Mouse (Mus musculus) embryonic stem cell, embryonic (primary cell): ENCODE results near the gene Iqcf4.
"Not testable (repeated sequence)": the region's sequence is repeated elsewhere in the genome, so short reads cannot be mapped to it uniquely, and the experiment has no call there.

Experiments used
- CTCF ChIA-PET, 4 experiments: fragments of 300-600 bp in 2 of 4; fragments of 350-600 bp in 2 of 4; sonication (Branson Sonifier 250); formaldehyde crosslinking; loops; one replicate each; lab custom pipeline; 2022; ENCODE audit warnings: inconsistent platforms in 2 of 4; lab: Charles Lee
- POLR2A ChIA-PET, 4 experiments: fragments of 300-600 bp in 2 of 4; fragments of 350-600 bp in 2 of 4; sonication (Branson Sonifier 250); formaldehyde crosslinking; loops; one replicate each; lab custom pipeline; 2022; ENCODE audit warnings: antibody characterized with exemption in 4 of 4, inconsistent platforms in 1 of 4; lab: Charles Lee

The Iqcf4 gene

DNA sequence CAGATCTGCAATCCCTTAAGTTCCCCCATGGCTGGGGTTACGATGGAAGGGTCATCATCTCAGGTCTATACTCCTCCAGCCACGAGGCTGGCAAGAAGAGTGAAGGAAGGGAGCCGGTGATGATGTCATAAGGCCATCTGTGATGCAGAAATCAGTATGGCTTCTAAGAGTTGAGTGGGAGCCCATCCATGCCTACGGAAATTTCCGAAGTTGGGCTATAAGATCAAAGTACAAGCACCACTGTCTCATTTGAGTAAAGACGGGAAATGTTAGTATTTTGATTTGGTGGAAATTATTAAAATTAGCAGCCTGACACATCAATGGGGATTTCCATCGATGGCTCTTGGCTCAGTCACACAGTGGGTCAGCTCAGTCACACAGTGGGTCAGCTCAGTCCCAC, at the start of gene Iqcf4:
Gene Iqcf4, minus strand, starts transcription at position 101 of the 400 bp plus-strand sequence.
- ChIA-PET CTCF (no interaction called here), POLR2A (interaction anchor here in 1 of 4 experiments (0.9 kb wide), 1 partner anchor 80 kb away, joined by 3 read pairs; no protein-coding TSS in a partner anchor)

DNA sequence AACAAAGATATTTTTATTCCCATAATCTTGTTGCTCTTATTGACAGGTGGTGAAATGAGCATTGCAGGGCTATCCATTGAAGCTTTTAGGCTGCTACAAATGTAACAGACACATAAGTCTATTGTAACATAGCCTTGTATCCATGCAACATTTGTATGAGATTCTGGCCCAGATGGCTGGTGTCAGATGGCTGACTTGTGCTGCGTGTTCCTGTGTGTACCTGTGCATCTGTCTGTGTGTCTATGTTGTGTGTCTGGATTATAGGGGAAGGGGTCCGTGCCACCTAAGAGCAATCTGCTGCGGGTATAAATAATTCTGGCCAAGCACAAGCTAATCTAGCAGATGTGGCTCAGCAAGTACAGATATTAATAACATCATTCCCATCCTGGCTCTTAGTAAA, 46.7 kb upstream of the Iqcf4 start:
- CTCF ChIA-PET, result interaction anchor here in 1 of 4 experiments (3.5 kb wide), 1 partner anchor 26 kb away, joined by 9 read pairs; no protein-coding TSS in a partner anchor
- POLR2A ChIA-PET, result interaction anchor here in 2 of 4 experiments (0.8 to 1.1 kb wide), 3 partner anchors 9 to 183 kb away, joined by 3 read pairs; partner anchors contain the start of gene Iqcf6 (in 1 of the 2)

DNA sequence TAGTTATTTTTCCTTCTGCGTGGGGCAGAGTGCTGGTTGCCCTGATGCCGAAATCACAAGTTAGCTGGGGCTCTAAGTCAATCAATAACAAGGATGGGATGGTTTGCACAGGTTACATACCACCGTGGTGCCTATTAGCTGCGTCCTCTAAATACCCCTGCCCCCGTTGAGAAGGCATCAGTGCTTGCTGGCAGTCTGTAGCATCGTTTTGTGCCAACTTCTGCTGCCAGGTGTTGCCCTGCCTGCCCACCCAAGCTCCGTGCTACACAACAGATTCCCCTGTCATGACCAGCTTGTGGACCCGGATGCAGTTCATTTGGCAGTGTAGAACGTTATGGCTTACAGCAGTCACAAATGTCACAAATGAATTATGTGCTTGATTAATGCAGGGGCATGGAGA, 45.5 kb upstream of the Iqcf4 start:
- ChIA-PET POLR2A (interaction anchor here in 1 of 4 experiments (1.0 to 1.4 kb wide), 2 partner anchors 9 to 275 kb away, joined by 3 to 4 read pairs; partner anchors contain the start of gene Manf), CTCF (interaction anchor here in 2 of 4 experiments (1.0 to 3.5 kb wide), 3 partner anchors 9 to 27 kb away, joined by 3 to 9 read pairs (median 9); no protein-coding TSS in a partner anchor)

DNA sequence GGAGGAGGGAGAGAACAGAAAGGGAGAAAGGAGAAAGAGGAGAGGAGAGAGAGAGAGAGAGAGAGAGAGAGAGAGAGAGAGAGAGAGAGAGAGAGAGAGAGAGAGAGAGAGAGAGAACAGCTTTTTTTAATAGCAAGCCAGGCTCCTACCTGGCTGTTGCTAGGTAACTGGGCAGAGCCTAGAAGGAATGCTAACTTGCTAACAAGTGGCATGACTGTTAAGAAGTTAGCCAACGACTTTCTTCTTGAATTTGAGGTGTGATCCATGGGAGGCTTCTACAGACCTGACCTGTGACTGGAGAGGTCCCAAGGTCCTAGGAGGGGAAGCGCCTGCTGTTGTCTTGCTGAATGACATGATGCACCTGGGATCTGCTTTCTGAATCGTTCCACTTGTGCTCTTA, 43.8 kb upstream of the Iqcf4 start:
- ChIA-PET CTCF (interaction anchor here in 2 of 4 experiments (0.6 to 0.9 kb wide), 2 partner anchors 10 to 112 kb away, joined by 3 to 6 read pairs; no protein-coding TSS in a partner anchor), POLR2A (interaction anchor here in 2 of 4 experiments (0.8 to 1.1 kb wide), 2 partner anchors 19 to 23 kb away, joined by 3 read pairs; no protein-coding TSS in a partner anchor)

DNA sequence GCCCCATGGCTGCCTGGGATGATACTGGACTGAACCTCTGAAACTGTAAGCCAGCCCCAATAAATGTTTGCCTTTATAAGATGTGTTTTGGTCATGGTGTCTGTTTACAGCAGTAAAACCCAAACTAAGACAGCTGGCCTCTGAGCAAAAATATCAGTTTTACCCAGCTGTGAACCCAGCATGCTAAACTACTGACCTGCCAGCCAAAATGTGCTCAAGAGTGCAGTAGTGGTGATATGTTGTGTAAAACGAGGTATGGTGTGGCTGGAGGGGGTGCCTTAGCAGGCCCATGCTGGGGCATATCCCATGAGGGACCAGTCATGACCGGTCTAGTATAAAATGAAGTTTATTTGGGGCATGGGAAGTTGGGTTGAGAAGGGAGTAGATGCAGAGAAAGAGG, 43.2 kb upstream of the Iqcf4 start:
- ChIA-PET CTCF (interaction anchor here in 2 of 4 experiments (0.5 to 1.9 kb wide), 5 partner anchors 14 to 452 kb away, joined by 3 to 5 read pairs (median 3); no protein-coding TSS in a partner anchor), POLR2A (interaction anchor here in 2 of 4 experiments (1.0 to 1.4 kb wide), 4 partner anchors 21 to 278 kb away, joined by 3 to 5 read pairs (median 4); partner anchors contain the start of gene Manf (in 1 of the 2))

DNA sequence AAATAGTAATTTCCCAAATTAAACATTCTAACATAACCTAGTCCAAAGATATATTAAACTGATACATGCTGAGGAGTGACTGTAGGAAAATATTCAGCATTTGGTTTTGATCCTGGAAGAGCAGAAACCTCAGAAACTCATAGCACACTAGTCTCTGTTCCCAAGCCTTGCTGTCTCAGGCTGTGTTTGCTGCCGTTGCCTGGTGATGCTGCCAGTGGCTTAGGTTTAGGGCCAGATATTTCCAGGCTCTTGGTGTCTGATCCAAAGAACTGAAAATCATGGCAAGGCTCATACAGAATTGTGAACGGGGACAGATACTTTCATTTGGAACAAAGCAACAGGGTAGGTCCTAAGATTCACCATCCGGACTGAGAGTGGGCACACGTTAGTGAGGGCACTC, 39.9 kb upstream of the Iqcf4 start:
- ChIA-PET POLR2A (no interaction called here), CTCF (interaction anchor here in 1 of 4 experiments (0.6 kb wide), 1 partner anchor 15 kb away, joined by 8 read pairs; no protein-coding TSS in a partner anchor)

DNA sequence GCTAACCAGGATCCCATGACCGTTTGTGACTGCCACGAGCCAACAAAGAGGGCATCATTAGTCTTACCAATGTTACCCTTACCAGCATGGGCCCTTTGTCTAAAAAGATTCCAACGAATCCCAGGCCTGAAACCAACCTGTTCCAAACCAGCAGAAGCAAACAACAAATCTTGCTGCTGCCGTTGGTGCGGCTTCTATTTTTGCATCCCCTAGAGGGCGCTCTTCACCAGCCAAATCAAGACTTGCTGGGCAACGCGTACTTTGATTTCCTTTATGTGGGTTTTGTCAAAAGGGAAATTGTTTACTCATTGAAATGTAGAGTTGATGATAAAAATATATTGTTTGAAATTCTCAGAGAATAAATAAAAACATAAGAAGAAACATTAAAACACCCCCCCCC, 29.8 kb upstream of the Iqcf4 start:
- CTCF ChIA-PET, result interaction anchor here in 3 of 4 experiments (0.6 to 4.5 kb wide), 5 partner anchors 12 to 1104 kb away, joined by 5 to 57 read pairs (median 17); no protein-coding TSS in a partner anchor
- POLR2A ChIA-PET, result interaction anchor here in 1 of 4 experiments (1.2 kb wide), 1 partner anchor 39 kb away, joined by 3 read pairs; the partner anchor contains the start of gene Iqcf3

DNA sequence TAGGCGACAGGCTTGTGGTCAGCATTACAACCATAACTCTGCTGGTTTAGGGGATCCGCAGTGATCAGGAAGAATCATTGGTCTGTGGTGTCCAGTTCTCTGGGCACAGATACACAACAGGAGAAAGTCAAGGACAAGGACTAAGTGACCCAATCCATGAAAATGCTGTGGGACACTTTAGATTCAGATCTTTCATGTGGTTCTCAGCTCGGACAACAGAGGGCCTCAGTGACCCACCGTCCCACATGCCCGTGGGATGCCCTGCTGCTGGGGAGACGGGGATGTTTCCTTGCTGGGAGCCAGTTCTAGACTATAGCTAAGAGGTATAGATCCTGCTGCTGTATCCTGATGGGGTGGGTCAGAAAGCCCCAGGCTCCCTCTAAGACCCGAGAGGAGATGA, 27.7 kb upstream of the Iqcf4 start:
- POLR2A ChIA-PET, result interaction anchor here in 2 of 4 experiments (0.7 to 1.6 kb wide), 4 partner anchors 18 to 293 kb away, joined by 3 to 8 read pairs (median 5); partner anchors contain the start of gene Manf (in 1 of the 2)
- CTCF ChIA-PET, result interaction anchor here (0.6 to 4.5 kb wide), 21 partner anchors 9 to 1101 kb away, joined by 3 to 57 read pairs (median 4); partner anchors contain the start of gene Grm2 (in 2 of the 4)

DNA sequence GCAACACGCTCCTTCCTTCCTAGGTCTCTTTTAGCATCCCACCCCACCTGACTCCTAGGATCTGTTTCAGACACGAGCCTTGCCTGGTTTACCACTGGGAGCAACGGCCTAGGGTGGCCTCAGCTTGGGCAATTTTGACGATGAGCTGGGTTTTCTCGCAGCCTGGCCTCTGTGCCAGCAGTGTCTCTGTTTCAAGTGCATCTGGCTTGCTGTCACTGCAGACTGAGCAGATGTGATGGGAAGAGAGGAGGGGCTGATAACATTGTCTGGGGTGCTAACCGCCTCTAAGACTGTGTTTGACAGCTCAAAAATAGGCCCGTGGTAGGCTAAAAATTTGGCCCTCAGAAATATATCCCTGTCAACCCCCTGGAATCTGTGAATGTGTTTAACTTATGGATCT, 25.0 kb upstream of the Iqcf4 start:
- POLR2A ChIA-PET, result no interaction called here

DNA sequence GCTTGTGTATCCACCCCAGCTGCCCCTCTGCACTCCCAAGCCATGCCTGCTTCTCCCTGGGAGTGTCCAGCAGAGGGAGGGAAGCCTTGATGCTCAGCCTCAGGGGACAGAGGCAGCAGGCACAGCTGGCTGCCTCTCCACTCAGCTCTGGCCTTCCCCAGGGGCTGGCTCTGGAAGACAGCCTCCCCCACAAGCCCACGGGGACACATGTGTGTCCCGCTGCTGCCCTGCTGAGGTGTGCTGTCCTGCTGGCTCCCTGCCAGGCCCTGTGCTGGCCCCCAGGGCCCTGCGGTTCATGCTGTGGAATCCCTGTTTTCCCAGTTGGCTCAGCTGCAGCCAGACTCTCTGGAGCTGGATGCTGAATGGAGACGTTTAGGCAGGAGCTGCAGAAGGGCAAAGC, 24.6 kb upstream of the Iqcf4 start:
- POLR2A ChIA-PET, result not testable (repeated sequence)
- CTCF ChIA-PET, result interaction anchor here in 3 of 4 experiments (0.8 to 3.3 kb wide), 6 partner anchors 11 to 64 kb away, joined by 3 to 12 read pairs (median 4); no protein-coding TSS in a partner anchor

More for the DNA sequence above, 25.0 kb upstream of the Iqcf4 start:
- CTCF ChIA-PET, result interaction anchor here in 2 of 4 experiments (0.9 to 3.3 kb wide), 3 partner anchors 11 to 47 kb away, joined by 3 to 12 read pairs (median 10); no protein-coding TSS in a partner anchor

DNA sequence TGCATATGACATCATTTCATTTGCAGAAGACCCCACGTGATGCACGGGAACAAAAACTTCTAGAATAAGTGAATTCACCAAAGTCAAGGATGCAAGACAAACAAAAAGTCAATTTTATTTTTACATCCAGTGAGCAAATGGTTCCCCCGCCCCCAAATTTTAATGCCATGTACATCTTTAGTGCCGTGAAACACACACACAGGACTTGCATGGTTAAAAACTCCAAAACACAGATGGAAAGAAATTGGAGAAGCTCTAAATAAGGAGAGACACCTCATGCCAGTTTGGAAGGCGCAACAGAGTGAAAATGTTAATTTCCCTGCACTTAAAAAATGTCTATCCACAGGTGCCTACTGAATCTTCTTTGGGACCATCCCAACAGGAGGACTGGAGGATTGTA, 21.4 kb upstream of the Iqcf4 start:
- ChIA-PET CTCF (no interaction called here), POLR2A (interaction anchor here in 1 of 4 experiments (1.0 kb wide), 1 partner anchor 20 kb away, joined by 3 read pairs; no protein-coding TSS in a partner anchor)

DNA sequence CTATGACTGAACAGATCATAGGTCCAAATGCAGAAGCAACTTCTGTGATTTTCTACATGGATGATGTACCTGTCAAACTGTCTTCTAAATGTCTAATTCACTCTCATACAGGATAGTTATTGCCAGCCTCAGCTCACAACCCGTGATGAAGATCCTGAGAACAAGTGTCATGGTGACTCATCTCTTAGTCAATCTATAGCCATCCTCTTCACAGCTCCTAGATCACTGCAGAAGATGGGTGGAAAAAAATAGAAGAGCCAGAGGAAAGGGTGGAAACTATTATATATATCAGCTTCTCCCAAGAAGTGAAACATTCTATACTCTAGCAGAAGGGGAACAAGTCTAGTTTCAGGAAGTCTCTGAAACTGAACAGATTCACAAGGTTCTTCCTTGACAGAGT, 11.8 kb upstream of the Iqcf4 start:
- POLR2A ChIA-PET, result interaction anchor here in 2 of 4 experiments (1.6 to 1.8 kb wide), 2 partner anchors 30 to 61 kb away, joined by 5 to 7 read pairs; no protein-coding TSS in a partner anchor
- CTCF ChIA-PET, result no interaction called here

DNA sequence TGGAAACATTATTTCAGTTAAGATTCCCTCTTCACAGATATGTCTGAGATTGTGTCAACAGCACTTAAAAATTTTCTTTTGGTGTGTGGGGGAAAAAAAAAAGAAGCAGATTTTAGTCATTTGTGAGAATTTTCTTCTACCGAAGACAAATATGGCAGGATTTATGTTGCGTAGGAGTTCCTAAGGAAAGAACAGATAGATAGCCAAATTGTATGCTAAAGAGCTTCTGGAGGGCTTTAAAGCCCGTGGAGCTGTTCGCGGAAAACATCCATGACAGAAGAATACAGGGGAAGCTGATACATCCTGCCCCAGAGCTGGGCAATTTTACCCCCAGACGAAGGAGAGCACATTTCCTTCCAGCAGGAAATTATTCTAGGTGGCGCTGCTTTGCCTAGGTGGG, 9.2 kb upstream of the Iqcf4 start:
- POLR2A ChIA-PET, result interaction anchor here in 2 of 4 experiments (1.7 to 2.5 kb wide), 3 partner anchors 14 to 103 kb away, joined by 3 to 20 read pairs (median 10); partner anchors contain the start of gene Parp3 (in 1 of the 2)
- CTCF ChIA-PET, result interaction anchor here (0.7 to 2.5 kb wide), 4 partner anchors 11 to 76 kb away, joined by 3 to 21 read pairs (median 4); no protein-coding TSS in a partner anchor

DNA sequence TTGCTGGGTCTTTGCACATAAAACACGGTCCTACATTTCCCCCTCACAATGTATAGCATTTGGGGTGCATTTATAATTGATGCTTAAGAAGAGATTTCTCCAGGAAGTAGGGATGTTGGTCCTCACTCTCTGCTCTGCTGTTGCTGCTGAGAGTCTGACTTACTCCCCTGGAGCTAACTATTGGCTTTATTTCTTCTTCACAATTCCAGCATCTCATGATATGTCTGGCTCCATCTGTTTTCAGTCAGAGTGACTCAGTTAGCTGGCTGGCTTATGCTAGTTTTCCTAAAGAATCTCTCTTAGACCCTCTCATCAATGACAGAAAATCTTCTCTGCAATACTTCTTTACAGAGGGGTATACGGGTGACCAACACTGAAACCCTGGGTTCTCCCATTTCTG, 5.3 kb upstream of the Iqcf4 start:
- ChIA-PET CTCF (interaction anchor here in 1 of 4 experiments (0.6 kb wide), 1 partner anchor 1965 kb away, joined by 3 read pairs; no protein-coding TSS in a partner anchor), POLR2A (no interaction called here)

DNA sequence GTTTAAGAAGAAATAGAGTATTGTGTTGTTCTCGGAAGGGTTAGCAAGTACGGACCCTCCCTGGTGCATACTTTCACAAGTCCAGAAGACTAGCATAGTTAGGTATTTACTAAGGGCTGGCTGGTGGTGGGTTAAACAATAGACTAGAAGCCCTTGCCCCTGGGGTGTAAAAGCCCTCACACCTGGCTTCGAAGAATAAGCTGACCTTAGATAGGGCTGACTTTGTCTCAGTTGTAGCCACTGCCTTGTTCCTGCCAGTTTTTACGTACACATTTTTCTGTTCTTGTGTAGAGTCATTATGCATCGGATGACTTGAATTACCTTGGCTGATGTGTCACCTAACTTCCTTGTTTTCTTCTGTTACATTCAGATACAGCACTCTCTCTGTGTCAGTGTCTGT, 2.6 kb upstream of the Iqcf4 start:
- ChIA-PET POLR2A (interaction anchor here in 1 of 4 experiments (0.6 kb wide), 1 partner anchor 318 kb away, joined by 3 read pairs; the partner anchor contains the start of gene Manf), CTCF (interaction anchor here in 1 of 4 experiments (1.2 to 1.6 kb wide), 2 partner anchors 70 to 96 kb away, joined by 4 read pairs; partner anchors contain the start of gene Parp3)

DNA sequence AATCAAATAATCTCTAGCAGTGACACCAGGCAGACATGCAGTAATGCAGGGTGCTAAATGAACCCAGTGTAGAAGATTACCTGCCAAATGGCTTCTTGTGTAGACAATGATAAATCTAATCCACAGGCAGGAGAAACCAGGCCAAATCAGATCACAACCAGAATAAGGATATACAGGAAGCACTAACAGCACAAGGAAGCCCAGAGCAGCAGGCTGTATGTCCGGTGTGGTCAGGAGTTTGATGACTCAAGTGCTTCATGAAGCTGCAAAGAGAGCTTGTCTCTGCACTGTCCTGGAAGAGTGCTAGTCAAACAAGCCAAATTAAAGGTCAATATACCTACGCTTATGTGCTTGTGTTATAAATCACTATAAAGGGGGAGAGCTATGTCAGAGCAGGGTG, 1.4 kb upstream of the Iqcf4 start:
- ChIA-PET CTCF (interaction anchor here in 1 of 4 experiments (1.6 kb wide), 1 partner anchor 95 kb away, joined by 4 read pairs; the partner anchor contains the start of gene Parp3), POLR2A (interaction anchor here in 2 of 4 experiments (0.8 to 0.9 kb wide), 2 partner anchors 9 to 20 kb away, joined by 3 to 4 read pairs; no protein-coding TSS in a partner anchor)

DNA sequence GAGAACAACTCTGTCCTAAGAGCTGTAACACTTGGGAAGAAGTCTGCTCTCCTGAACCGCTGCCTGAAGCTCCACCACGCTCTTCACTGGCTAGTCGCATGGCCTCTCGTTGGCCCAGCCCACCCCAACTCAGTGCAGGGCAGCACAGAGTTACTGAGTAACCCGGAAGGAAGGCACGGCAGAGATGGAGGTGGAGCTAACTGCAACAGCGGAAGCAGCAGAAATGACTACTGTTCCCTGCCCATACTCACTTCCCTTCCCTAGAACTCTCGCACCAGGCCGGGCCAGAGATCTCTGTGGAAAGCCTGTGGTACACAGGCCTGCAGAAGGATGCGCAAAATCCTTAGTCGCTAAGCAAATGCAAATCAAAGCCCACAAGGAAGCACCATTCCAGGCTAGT, 4.4 kb downstream of the Iqcf4 start:
- CTCF ChIA-PET, result interaction anchor here in 1 of 4 experiments (0.7 to 3.5 kb wide), 3 partner anchors 35 to 454 kb away, joined by 3 to 15 read pairs (median 5); no protein-coding TSS in a partner anchor
- POLR2A ChIA-PET, result interaction anchor here in 3 of 4 experiments (0.6 to 3.4 kb wide), 13 partner anchors 8 to 396 kb away, joined by 3 to 20 read pairs (median 3); partner anchors contain the start of genes Abhd14a (in 1 of the 3), Grm2 (in 1 of the 3) and Wdr82 (in 1 of the 3)

DNA sequence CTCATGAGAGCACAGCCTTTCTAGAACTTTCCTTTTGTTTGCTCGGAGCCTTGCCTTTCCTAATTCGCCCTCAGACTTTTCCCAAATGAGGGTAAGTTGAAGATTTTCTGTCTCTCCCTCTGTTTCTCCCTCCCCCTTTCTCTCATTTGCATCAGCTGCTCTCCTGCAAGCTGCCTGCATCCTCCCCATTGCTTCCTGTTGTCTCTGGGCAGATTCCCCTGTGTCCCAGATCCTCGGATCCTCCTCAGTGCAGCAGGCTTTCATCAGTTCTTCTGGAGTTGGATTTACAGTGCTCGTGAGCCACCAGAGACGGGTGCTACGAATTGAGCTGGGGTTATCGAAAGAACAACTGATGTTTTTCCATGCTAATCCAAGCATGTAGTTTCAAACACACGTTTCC, 6.8 kb downstream of the Iqcf4 start:
- POLR2A ChIA-PET, result interaction anchor here in 1 of 4 experiments (0.8 kb wide), 1 partner anchor 22 kb away, joined by 3 read pairs; no protein-coding TSS in a partner anchor
- CTCF ChIA-PET, result interaction anchor here in 2 of 4 experiments (0.6 to 3.5 kb wide), 4 partner anchors 32 to 236 kb away, joined by 3 to 15 read pairs (median 3); no protein-coding TSS in a partner anchor
